Mouse (Mus musculus) cerebellum, adult 9-10 months (tissue): ENCODE measurements around the gene Fbxw13.
"Not testable (repeated sequence)": the region's sequence is repeated elsewhere in the genome, so short reads cannot be mapped to it uniquely, and the experiment has no call there.

Experiments used
- DNase-seq: peaks from one replicate; pipeline ENCODE4 v3.0.0; 2022

Fbxw13 gene

DNA sequence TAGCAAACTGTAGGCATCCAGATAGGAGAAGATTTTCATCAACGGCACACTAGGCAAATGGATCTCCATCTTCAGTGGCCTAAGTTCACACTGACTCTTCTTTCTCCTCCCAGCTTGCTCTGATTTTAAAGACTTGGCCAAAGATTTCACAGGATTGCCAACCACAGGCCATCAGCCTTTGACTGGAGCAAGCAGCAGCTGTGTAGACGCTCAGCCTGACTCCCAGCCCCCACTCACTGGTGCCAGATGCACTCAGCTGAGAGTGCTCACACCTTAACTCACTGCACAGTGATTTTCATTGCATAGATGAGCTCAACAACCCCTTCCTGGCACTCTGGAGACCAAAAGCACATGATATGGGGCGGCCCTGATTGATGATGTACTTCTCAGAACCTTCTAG lies at the start of gene Fbxw13:
Gene Fbxw13 (minus strand): TSS at position 101 of the 400 bp plus-strand sequence.
- DNase-seq, result not testable (repeated sequence)

DNA sequence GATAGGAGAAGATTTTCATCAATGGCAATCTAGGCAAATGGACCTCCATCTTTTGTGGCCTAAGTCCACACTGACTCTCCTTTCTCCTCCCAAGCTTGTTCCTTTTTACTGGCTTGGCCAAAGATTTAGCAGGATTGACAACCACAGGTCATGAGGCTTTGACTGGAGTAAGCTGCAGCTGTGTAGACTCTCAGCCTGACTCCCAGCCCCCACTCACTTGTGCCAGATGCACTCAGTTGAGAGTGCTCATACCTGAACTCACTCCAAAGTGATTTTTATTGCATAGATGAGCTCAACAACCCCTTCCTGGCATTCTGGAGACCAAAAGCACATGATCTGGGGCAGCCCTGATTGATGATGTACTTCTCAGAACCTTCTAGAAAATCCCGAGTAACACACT lies 38.9 kb upstream of the Fbxw13 start, which contains the start of gene Fbxw20:
Gene Fbxw20 (minus strand): TSS at position 101 of the 400 bp plus-strand sequence.
- no peak for DNase-seq

DNA sequence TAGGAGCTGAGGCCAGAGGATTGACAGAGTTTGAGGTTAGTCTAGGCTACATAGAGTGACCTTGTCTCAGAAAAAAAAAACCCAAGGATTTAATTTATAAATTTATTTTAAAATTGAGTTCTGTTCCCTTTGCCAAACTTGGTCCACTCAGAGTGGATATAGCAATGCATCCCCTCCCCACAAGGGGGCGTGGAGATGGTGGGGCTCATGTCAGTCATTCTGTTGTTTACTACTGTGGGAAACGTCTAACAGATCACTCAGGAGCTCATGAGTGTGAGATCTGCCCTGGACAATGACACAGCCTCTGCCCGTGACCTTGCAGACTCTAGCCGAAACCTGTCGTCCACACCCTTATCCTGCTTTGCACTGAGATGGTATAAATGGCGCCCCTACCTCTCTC lies 22.7 kb upstream of the Fbxw13 start:
- DNase-seq, result no peak

DNA sequence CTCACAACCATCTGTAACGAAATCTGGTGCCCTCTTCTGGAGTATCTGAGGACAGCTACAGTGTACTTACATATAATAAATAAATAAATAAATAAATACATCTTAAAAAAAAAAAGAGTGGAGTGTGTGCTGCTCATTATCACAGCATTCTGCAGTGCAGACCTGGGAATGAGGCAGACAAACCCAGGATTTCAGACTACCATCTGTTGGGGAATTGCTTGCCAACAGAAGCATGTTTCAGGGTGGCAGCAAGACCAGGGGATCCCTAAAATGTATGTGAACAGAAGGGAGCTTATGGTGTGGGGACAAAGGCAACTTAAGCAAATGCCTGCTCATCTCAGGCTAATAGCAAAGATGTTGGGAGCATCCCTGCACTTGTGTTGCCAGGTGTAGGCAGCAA lies 5.6 kb upstream of the Fbxw13 start:
- not testable (repeated sequence) for DNase-seq

DNA sequence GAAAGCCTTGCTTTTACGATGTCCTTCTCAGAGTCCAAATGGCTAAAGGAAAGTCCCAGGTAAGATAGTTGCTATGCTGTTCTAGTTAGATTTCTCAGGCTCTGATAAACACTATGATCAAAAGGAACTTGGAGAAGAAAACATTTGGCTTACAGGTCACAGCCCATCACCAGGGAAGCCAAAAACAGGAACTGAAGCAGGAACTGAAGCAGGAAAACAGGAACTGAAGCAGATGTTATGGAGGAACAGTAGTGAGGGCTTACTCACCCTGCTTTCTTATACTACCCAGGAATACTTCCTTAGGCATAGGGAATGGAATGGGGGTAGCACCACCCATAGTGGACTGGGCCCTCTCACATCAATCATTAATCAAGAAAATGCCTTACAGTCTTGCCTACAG lies 4.6 kb upstream of the Fbxw13 start:
- no peak for DNase-seq

DNA sequence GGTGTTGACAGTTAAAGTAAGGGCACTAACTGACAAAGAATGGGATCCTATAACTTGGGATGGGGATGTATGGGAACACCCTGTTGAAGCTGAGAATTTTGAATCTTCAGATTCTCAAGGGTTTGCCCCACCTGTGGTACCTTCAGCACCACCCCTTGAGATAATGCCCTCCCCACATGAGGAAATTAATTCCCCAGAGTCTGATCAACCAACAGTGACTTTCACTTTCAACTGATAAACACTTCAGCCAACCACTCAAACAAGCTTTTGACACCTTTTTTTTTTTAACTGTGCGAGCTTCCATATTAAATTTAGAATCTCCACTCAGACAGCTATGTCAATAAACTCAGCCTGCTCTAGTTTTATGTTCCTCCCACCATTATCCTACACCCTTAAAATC lies 3.6 kb upstream of the Fbxw13 start:
- no peak for DNase-seq

DNA sequence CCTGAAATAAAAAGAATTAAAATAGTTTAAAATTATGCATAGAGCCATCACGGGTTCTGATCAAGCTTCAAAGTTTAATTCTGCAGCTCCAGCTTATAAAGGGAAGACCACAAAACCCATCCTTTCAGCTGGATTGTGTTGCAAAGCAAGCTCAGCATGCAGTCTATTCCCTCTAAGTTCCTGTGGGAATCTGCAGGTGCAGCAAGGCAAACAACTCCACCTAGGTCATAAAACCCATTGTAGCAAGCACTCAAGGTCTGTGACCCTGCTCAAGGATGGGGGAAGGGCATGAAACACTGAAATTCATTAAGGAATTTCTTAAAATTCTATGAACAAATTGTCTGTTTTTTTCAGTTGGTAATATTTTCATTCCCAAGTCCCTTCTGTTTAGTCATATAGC lies 18.6 kb downstream of the Fbxw13 start:
- DNase-seq, result no peak

DNA sequence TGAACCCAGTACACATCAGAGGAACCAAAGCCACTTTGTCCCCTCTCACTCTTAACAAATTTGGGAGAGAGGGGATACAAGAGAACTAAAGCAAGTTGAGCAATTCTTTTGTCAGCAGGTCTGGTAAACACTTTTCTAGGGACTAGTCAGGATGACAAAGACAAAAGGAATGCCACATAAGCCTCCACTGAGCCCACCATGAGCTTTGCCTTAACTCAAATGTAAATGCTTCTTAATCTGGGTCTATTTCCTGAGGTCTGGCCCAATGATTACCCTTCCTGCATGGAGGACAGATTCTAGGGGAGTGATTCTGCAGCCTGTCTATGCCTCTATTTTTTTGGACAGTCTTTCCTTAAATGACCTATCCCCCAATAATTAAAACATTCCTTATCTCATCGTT lies 19.5 kb downstream of the Fbxw13 start:
- DNase-seq, result no peak

DNA sequence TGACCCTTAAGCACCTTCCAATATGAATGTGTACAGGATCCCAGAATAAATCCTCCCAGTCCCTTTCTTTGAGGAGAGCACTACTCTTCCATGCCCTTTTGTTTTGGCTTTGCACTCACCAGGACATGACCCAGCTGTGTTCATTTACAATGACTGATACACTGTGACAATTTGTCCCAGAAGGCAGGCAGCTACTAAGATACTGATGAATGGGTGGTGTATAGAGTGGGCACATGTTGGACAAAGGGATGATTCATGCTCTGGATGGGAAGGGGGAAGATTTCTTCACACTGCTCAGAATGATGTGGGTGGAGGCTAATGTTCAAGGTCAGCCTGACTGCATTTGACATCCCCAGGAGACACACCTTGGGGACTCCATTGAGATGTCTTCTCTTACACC lies 28.5 kb downstream of the Fbxw13 start:
- no peak for DNase-seq

DNA sequence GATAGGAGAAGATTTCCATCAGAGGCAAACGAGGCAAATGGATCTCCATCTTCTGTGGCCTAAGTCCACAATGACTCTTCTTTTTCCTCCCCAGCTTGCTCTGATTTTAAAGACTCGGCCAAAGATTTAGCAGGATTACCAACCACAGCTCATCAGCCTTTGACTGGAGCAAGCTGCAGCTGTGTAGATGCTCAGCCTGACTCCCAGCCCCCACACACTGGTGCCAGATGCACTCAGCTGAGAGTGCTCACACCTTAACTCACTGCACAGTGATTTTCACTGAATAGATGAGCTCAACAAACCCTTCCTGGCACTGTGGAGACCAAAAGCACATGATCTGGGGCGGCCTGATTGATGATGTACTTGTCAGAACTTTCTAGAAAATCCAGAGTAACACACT lies 33.8 kb downstream of the Fbxw13 start, which contains the start of gene Fbxw21:
Gene Fbxw21 (minus strand): TSS at position 101 of the 400 bp plus-strand sequence.
- DNase-seq, result no peak

DNA sequence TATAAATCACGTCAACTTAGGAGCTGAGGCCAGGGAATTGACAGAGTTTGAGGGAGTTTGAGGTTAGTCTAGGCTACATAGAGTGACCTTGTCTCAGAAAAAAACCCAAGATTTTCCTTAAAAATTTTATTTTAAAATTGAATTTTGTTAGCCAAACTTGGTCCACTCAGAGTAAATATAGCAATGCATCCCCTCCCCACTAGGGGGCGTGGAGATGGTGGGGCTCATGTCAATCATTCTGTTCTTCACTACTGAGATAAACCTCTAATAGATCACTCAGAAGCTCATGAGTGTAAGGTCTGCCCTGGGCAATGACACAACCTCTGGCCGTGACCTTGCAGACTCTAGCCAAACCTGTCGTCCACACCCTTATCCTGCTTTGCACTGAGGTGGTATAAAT lies 55.4 kb downstream of the Fbxw13 start:
- not testable (repeated sequence) for DNase-seq

DNA sequence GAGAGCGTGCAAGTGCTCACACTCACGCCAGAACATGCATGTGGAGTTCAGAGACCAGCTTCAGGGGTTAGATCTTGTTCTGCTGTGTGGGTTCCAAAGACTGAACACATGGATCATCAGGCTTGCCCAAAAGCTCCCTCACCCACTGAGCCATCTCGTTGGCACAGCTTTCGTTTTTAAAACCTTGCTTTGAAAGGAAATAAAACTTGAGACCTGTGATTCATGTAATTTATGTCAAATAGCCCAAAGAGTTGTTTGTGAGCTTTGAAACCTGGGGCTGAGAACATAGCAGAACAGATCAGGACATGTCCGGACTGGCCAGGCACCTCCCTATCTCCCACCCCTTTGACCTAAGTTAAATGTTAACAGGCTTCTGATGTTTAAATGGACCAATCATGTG lies 65.7 kb downstream of the Fbxw13 start:
- no peak for DNase-seq
